Mouse (Mus musculus) neural tube, embryonic 11.5 days (tissue): Measurements from ENCODE around the gene Bbox1. TPM values are rescaled to one million over a fixed set of nuclear protein-coding genes. Genes with fewer than 3 reads are reported as not detected.
A peak's percentile ranks its signal among the peaks of the same experiment; 100 is the strongest.

ENCODE experiments used
- ATAC-seq: fragments of 200-750 bp; cut with Nextera tagmentation; 2 replicates; pipeline ENCODE4 v1.8.0; 2017; ENCODE audit warnings: moderate number of reproducible peaks, mild to moderate bottlenecking, moderate TSS enrichment, moderate library complexity; ENCODE audit not compliant: insufficient read depth, low FRiP score, low TSS enrichment
- DNase-seq: peaks from one replicate; pipeline ENCODE4 v3.0.0-alpha.2; 2015; ENCODE audit warnings: low spot score
- H3K27ac ChIP-seq: fragments of 300-500 bp; sonication (generic); 2 replicates; pipeline ENCODE4 v1.5.1; 2014; ENCODE audit warnings: low read depth, mild to moderate bottlenecking, low read length
- H3K27me3 ChIP-seq: fragments of 300-500 bp; sonication (generic); 2 replicates; pipeline ENCODE4 v1.6.1; 2014; ENCODE audit warnings: mild to moderate bottlenecking, low read length, mixed read lengths; ENCODE audit not compliant: control insufficient read depth, insufficient read depth
- H3K36me3 ChIP-seq: fragments of 300-500 bp; sonication (generic); 2 replicates; pipeline ENCODE4 v1.6.1; 2014; ENCODE audit warnings: mild to moderate bottlenecking, low read length, moderate library complexity, mixed read lengths; ENCODE audit not compliant: control insufficient read depth, insufficient read depth
- H3K4me1 ChIP-seq: fragments of 300-500 bp; sonication (generic); 2 replicates; pipeline ENCODE4 v1.6.1; 2014; ENCODE audit warnings: low read length, mixed read lengths; ENCODE audit not compliant: control insufficient read depth, insufficient read depth
- H3K4me2 ChIP-seq: fragments of 300-500 bp; sonication (generic); 2 replicates; pipeline ENCODE4 v1.6.1; 2014; ENCODE audit warnings: low read depth, mild to moderate bottlenecking, moderate library complexity
- H3K4me3 ChIP-seq: fragments of 300-500 bp; sonication (generic); 2 replicates; pipeline ENCODE4 v1.5.1; 2014; ENCODE audit warnings: low read depth, low read length
- H3K9ac ChIP-seq: fragments of 300-500 bp; sonication (generic); 2 replicates; pipeline ENCODE4 v1.6.1; 2014; ENCODE audit warnings: mild to moderate bottlenecking, low read length
- H3K9me3 ChIP-seq: fragments of 300-500 bp; sonication (generic); 2 replicates; pipeline ENCODE4 v1.6.1; 2016; ENCODE audit warnings: low read length; ENCODE audit not compliant: control insufficient read depth
- WGBS: fragments of 180-500 bp; shearing (Covaris S2); extraction: QIAGEN DNeasy Blood & Tissue Kit; methylation state at CpG from one replicate; pipeline ENCODE4 v1.1.7; 2014; 5-methylcytosine and 5-hydroxymethylcytosine counted together
- polyA plus RNA-seq: library from polyadenylated mRNA; unstranded; fragments of >200 nt; fragmentation: Nextera tagmentation; extraction: Ambion mirVana; gene quantifications from 2 replicates; pipeline ENCODE4 v1.2.1, GENCODE M21; 2014

Bbox1 gene
- polyA plus RNA-seq, result 0.19 TPM in 1 of 2 replicates, not detected in the other

GRCm38 (mm10) chr2:110314509-110315155 lies at the start of gene Bbox1:
Bbox1 (minus strand) TSS chr2:110314560.
- H3K36me3 ChIP-seq, result no peaks in the 10 kb centered on the region
- H3K9ac ChIP-seq, result no peak within 1 kb of the TSS
- no peak for ATAC-seq
- no peaks in the 10 kb centered on the region for H3K9me3 ChIP-seq
- H3K27me3 ChIP-seq, result no peaks in the 10 kb centered on the region
- H3K4me1 ChIP-seq, result no peaks in the 10 kb centered on the region
- no peak within 1 kb of the TSS for H3K27ac ChIP-seq
- H3K4me3 ChIP-seq, result no peak within 1 kb of the TSS
- 90% methylated on average over 6 of the region's 6 CpGs for WGBS
- no peak for DNase-seq
- no peak within 1 kb of the TSS for H3K4me2 ChIP-seq

GRCm38 (mm10) chr2:110363855-110364254 lies 49.5 kb upstream of the Bbox1 start:
- Histone ChIP-seq H3K27me3 (no peaks in the 10 kb centered on the region), H3K4me3 (no peak overlapping the region), H3K9me3 (no peaks in the 10 kb centered on the region), H3K4me2 (no peak overlapping the region), H3K9ac (no peak overlapping the region), H3K36me3 (no peaks in the 10 kb centered on the region), H3K4me1 (no peaks in the 10 kb centered on the region), H3K27ac (no peak overlapping the region)
- 74% methylated on average over 3 of the region's 3 CpGs for WGBS
- ATAC-seq (no peak), DNase-seq (no peak)

- no peaks in the 10 kb centered on the region for H3K4me1 ChIP-seq
- peak within 1 kb of the TSS; percentile 15 for H3K27ac ChIP-seq
- H3K9ac ChIP-seq, result peak within 1 kb of the TSS; percentile 62
- peak within 1 kb of the TSS; percentile 66 for H3K4me2 ChIP-seq
- ATAC-seq (peak; percentile 71), DNase-seq (peak; percentile 69)
- H3K9me3 ChIP-seq, result no peaks in the 10 kb centered on the region
- H3K4me3 ChIP-seq, result peak within 1 kb of the TSS; percentile 34
- no peaks in the 10 kb centered on the region for H3K36me3 ChIP-seq
- WGBS, result 2% methylated on average over 33 of the region's 33 CpGs
- H3K27me3 ChIP-seq, result no peaks in the 10 kb centered on the region
Measured at GRCm38 (mm10) chr2:110362432-110363283, 48.3 kb upstream of the Bbox1 start, which contains the start of gene Fibin. Fibin (minus strand) TSS chr2:110363183.

- Histone ChIP-seq H3K36me3 (no peaks in the 10 kb centered on the region), H3K9me3 (no peaks in the 10 kb centered on the region), H3K4me3 (no peak overlapping the region), H3K9ac (no peak overlapping the region), H3K4me1 (no peaks in the 10 kb centered on the region), H3K4me2 (no peak overlapping the region), H3K27ac (no peak overlapping the region), H3K27me3 (no peaks in the 10 kb centered on the region)
- 86% methylated on average over 5 of the region's 5 CpGs for WGBS
- ATAC-seq (no peak), DNase-seq (no peak)
Measured at GRCm38 (mm10) chr2:110353302-110353970, 39.1 kb upstream of the Bbox1 start.

GRCm38 (mm10) chr2:110351843-110352251 lies 37.5 kb upstream of the Bbox1 start:
- Histone ChIP-seq H3K9me3 (no peaks in the 10 kb centered on the region), H3K4me3 (no peak overlapping the region), H3K4me1 (no peaks in the 10 kb centered on the region), H3K9ac (no peak overlapping the region), H3K36me3 (no peaks in the 10 kb centered on the region), H3K27me3 (no peaks in the 10 kb centered on the region), H3K4me2 (no peak overlapping the region), H3K27ac (no peak overlapping the region)
- WGBS, result 37% methylated on average over 5 of the region's 5 CpGs
- ATAC-seq, result peak; percentile 51; the same call in 1 of the 2 replicates
- DNase-seq, result no peak

- 62% methylated on average over 1 of the region's 1 CpGs for WGBS
- no peak overlapping the region for H3K27ac ChIP-seq
- H3K4me3 ChIP-seq, result no peak overlapping the region
Measured at GRCm38 (mm10) chr2:110351406-110351805, 37.0 kb upstream of the Bbox1 start.

GRCm38 (mm10) chr2:110328953-110329352 lies 14.6 kb upstream of the Bbox1 start:
- Histone ChIP-seq H3K27me3 (no peaks in the 10 kb centered on the region), H3K4me1 (no peaks in the 10 kb centered on the region), H3K9ac (no peak overlapping the region), H3K27ac (no peak overlapping the region), H3K4me3 (no peak overlapping the region), H3K9me3 (no peaks in the 10 kb centered on the region), H3K36me3 (no peaks in the 10 kb centered on the region), H3K4me2 (no peak overlapping the region)
- no peak for DNase-seq
- ATAC-seq, result no peak

More at GRCm38 (mm10) chr2:110351406-110351805, 37.0 kb upstream of the Bbox1 start:
- DNase-seq, result no peak
- H3K9ac ChIP-seq, result no peak overlapping the region
- H3K9me3 ChIP-seq, result no peaks in the 10 kb centered on the region
- no peak for ATAC-seq
- no peaks in the 10 kb centered on the region for H3K27me3 ChIP-seq
- H3K4me2 ChIP-seq, result no peak overlapping the region
- no peaks in the 10 kb centered on the region for H3K4me1 ChIP-seq
- H3K36me3 ChIP-seq, result no peaks in the 10 kb centered on the region

- Histone ChIP-seq H3K9me3 (no peaks in the 10 kb centered on the region), H3K36me3 (no peaks in the 10 kb centered on the region), H3K4me3 (no peak overlapping the region), H3K9ac (no peak overlapping the region), H3K4me2 (no peak overlapping the region), H3K27ac (no peak overlapping the region), H3K4me1 (no peaks in the 10 kb centered on the region), H3K27me3 (no peaks in the 10 kb centered on the region)
- DNase-seq (no peak), ATAC-seq (no peak)
- 79% methylated on average over 4 of the region's 4 CpGs for WGBS
Measured at GRCm38 (mm10) chr2:110319949-110320348, 5.6 kb upstream of the Bbox1 start.
